Comparison of ENCODE assay signal across 20 mouse cellular contexts in the genomic region with DNA sequence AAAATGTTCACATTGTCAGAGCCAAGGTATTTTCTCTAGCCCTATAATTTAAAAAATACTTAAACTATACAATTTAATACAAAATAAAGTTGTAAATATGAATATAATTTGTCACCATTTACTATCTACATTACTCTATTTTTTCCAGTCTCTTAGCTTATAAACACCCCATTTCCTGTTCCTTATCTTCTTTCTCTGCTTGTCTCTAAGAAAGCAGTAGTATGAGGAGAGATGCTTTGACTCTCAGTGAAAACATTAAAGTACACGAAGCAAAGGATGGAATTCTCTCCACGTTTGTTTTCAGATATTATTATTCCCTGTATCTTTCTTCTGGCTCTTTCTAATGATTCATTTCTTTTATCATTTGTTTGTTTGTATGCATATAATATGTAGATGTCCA.
DNase-seq lines count a peak whose midpoint lies in the region; ATAC-seq and TF ChIP-seq lines count a peak whose summit lies in the region.
"Had no signal": no experiment of that assay in that cellular context is flagged by ENCODE, and none has a peak within 500 bp of the region (broad histone marks: within the 10 kb centered on the region; RNA-seq: fewer than 3 reads in every experiment).

No protein-coding gene starts in this region.

- H3K4me3 ChIP-seq in G1E (ENCODE audit: low read depth, low read length) = no peak overlapping the region
- no peak overlapping the region for H3K4me3 ChIP-seq in MEL (ENCODE audit: control insufficient read depth in 1 of 2, insufficient read depth in 1 of 2, low read depth in 2 of 2, low read length in 2 of 2)
- H3K4me3 ChIP-seq in intestine, postnatal 0 days (ENCODE audit: low read depth, low read length) = no peak overlapping the region

- TF ChIP-seq CTCF in G1E (IDR thresholded peaks at IDR 0.05; ENCODE audit: low read depth, low read length) (no peak), MEL (IDR thresholded peaks at IDR 0.05 in 2 of 3, conservative IDR thresholded peaks at IDR 0.05 in 1 of 3; ENCODE audit: control insufficient read depth in 1 of 3, insufficient read depth in 1 of 3, low read depth in 2 of 3, low read length in 3 of 3, poor library complexity in 1 of 3, severe bottlenecking in 1 of 3) (no peak)
- no peak for TF ChIP-seq CTCF in intestine, postnatal 0 days (IDR thresholded peaks at IDR 0.05; ENCODE audit: low read depth)

- TF ChIP-seq POLR2A in MEL (IDR thresholded peaks at IDR 0.05; ENCODE audit: control insufficient read depth in 1 of 2, insufficient read depth in 1 of 2, low read depth in 1 of 2, low read length in 2 of 2, poor library complexity in 1 of 2) = no peak

- TF ChIP-seq RAD21 in MEL (IDR thresholded peaks at IDR 0.05; ENCODE audit: low read depth, low read length) = no peak

- DNase-seq in G1E (ENCODE audit: low spot score) (no peak), MEL (ENCODE audit: low read depth, low spot score) (peak; percentile 47)
- DNase-seq: adrenal gland, adult 2 months; adrenal gland, adult 8-10 months; adrenal gland, postnatal 10 days; adrenal gland, postnatal 14 days; adrenal gland, postnatal 25 days; adrenal gland, postnatal 36 days; B cell, adult 2 months; cerebellum, adult 11 months; cerebellum, adult 11-12 months; cerebellum, adult 18-20 months; cerebellum, adult 2 months; cerebellum, adult 8-10 months had no signal

- TF ChIP-seq EP300 in MEL (IDR thresholded peaks at IDR 0.05; ENCODE audit: low read depth in 1 of 2, low read length in 2 of 2) = peak; percentile 21 to 54; a peak in 2 of 4 replicates

- H3K27me3 ChIP-seq in G1E (ENCODE audit: insufficient read depth, low read length) (no peaks in the 10 kb centered on the region), MEL (ENCODE audit: control insufficient read depth in 1 of 2, insufficient read depth in 2 of 2, low read length in 2 of 2) (no peaks in the 10 kb centered on the region)
- no peaks in the 10 kb centered on the region for H3K27me3 ChIP-seq in intestine, postnatal 0 days (replicated peaks; ENCODE audit: control insufficient read depth, insufficient read depth, low read length)
- H3K27me3 ChIP-seq: CH12.LX, Patski had no signal

- H3K4me1 ChIP-seq in G1E (ENCODE audit: insufficient read depth, low read depth, low read length) = peaks cover 26% of the 10 kb centered on the region
- peaks cover 0 to 9% of the 10 kb centered on the region in 2 experiments; a peak in 2 of 4 replicates for H3K4me1 ChIP-seq in MEL (ENCODE audit: control insufficient read depth in 1 of 2, insufficient read depth in 2 of 2, low read length in 2 of 2)
- no peaks in the 10 kb centered on the region for H3K4me1 ChIP-seq in intestine, postnatal 0 days (replicated peaks; ENCODE audit: control insufficient read depth, insufficient read depth, low read length)

- no peak overlapping the region for H3K4me2 ChIP-seq in intestine, postnatal 0 days (replicated peaks; ENCODE audit: low read depth)

- no peaks in the 10 kb centered on the region for H3K79me2 ChIP-seq in MEL (ENCODE audit: control insufficient read depth, insufficient read depth, low read length, poor library complexity)

- ATAC-seq in G1E (ENCODE audit: extremely low read depth, insufficient number of reproducible peaks, low FRiP score, poor library complexity, severe bottlenecking) = peak; percentile 60; the same call in 1 of the 2 replicates
- ATAC-seq in intestine, postnatal 0 days = no peak
- ATAC-seq in erythroid progenitor cell, adult 5-6 weeks (replicated peaks; ENCODE audit: low FRiP score, poor library complexity, severe bottlenecking) = no peak
- ATAC-seq: activated CD4-positive, CD25-positive, alpha-beta regulatory T cell, adult 4 months; CD4-positive, CD25-positive, alpha-beta regulatory T cell, adult 4 months; Patski had no signal

- 52% methylated on average over 2 of the region's 2 CpGs for WGBS in intestine, postnatal 0 days

- H3K36me3 ChIP-seq in G1E (replicated peaks) = peaks cover 14% of the 10 kb centered on the region
- H3K36me3 ChIP-seq in MEL (ENCODE audit: control insufficient read depth in 1 of 2, insufficient read depth in 2 of 2, low read length in 2 of 2) = peaks cover 0 to 3% of the 10 kb centered on the region in 2 experiments; a peak in 1 of 4 replicates
- no peaks in the 10 kb centered on the region for H3K36me3 ChIP-seq in intestine, postnatal 0 days (ENCODE audit: control insufficient read depth, insufficient read depth)

- H3K9me3 ChIP-seq in G1E (replicated peaks) = no peaks in the 10 kb centered on the region
- no peaks in the 10 kb centered on the region for H3K9me3 ChIP-seq in MEL (replicated peaks; ENCODE audit: insufficient read depth, low read length)
- H3K9me3 ChIP-seq in intestine, postnatal 0 days (ENCODE audit: control insufficient read depth) = no peaks in the 10 kb centered on the region

- no peak overlapping the region for H3K27ac ChIP-seq in MEL (ENCODE audit: control insufficient read depth, low read depth, low read length)
- H3K27ac ChIP-seq in intestine, postnatal 0 days (ENCODE audit: low read depth, low read length) = no peak overlapping the region

- H3K9ac ChIP-seq in MEL (ENCODE audit: control insufficient read depth, low read depth, low read length, poor library complexity, severe bottlenecking) = no peak overlapping the region
- no peak overlapping the region for H3K9ac ChIP-seq in intestine, postnatal 0 days (ENCODE audit: low read depth, low read length)

TF ChIP-seq in MEL, 35 proteins besides CTCF, POLR2A, EP300 and RAD21:
- TF ChIP-seq TAL1 (IDR thresholded peaks at IDR 0.05; ENCODE audit: low read length) (no peak), ELF1 (IDR thresholded peaks at IDR 0.05; ENCODE audit: low read depth, low read length) (peak; percentile 51; the same call in 1 of the 2 replicates), BHLHE40 (IDR thresholded peaks at IDR 0.05; ENCODE audit: borderline replicate concordance, low read depth, low read length) (no peak), ETS1 (IDR thresholded peaks at IDR 0.05; ENCODE audit: low read depth, low read length) (no peak; the same call in 1 of the 2 replicates), HCFC1 (IDR thresholded peaks at IDR 0.05; ENCODE audit: low read depth, low read length) (no peak), TCF12 (IDR thresholded peaks at IDR 0.05; ENCODE audit: low read depth, low read length) (no peak), ZNF384 (IDR thresholded peaks at IDR 0.05; ENCODE audit: low read depth, low read length) (no peak), UBTF (IDR thresholded peaks at IDR 0.05; ENCODE audit: borderline replicate concordance, insufficient read depth, low read depth, low read length) (no peak), TBP (IDR thresholded peaks at IDR 0.05; ENCODE audit: low read depth, low read length) (no peak), USF2 (IDR thresholded peaks at IDR 0.05; ENCODE audit: borderline replicate concordance in 1 of 2, insufficient read depth in 1 of 2, low read depth in 1 of 2, low read length in 2 of 2) (no peak), SMC3 (IDR thresholded peaks at IDR 0.05; ENCODE audit: low read depth, low read length) (0 out of 2 replicates have a peak, but pooled peaks have one; percentile 7), USF1 (IDR thresholded peaks at IDR 0.05; ENCODE audit: low read depth, low read length) (no peak), MYC (IDR thresholded peaks at IDR 0.05; ENCODE audit: low read depth, low read length) (no peak), MYB (IDR thresholded peaks at IDR 0.05; ENCODE audit: low read depth, low read length) (no peak), NRF1 (IDR thresholded peaks at IDR 0.05; ENCODE audit: insufficient read depth, low read depth, low read length, poor library complexity, severe bottlenecking) (no peak), GATA1 (IDR thresholded peaks at IDR 0.05; ENCODE audit: low read depth, low read length) (peak; percentile 78; the same call in 1 of the 2 replicates), POLR2AphosphoS5 (IDR thresholded peaks at IDR 0.05; ENCODE audit: borderline replicate concordance, low read depth, low read length) (no peak), MAFK (IDR thresholded peaks at IDR 0.05; ENCODE audit: borderline replicate concordance, low read depth, low read length) (no peak), NELFE (IDR thresholded peaks at IDR 0.05; ENCODE audit: low read depth, low read length) (no peak), MXI1 (IDR thresholded peaks at IDR 0.05; ENCODE audit: low read depth, low read length) (no peak), CHD2 (IDR thresholded peaks at IDR 0.05; ENCODE audit: low read length) (no peak), POLR2AphosphoS2 (IDR thresholded peaks at IDR 0.05; ENCODE audit: low read length) (no peak), JUND (IDR thresholded peaks at IDR 0.05; ENCODE audit: low read depth, low read length) (no peak), RCOR1 (IDR thresholded peaks at IDR 0.05; ENCODE audit: low read depth, low read length) (0 out of 2 replicates have a peak, but pooled peaks have one; percentile 23), MAZ (IDR thresholded peaks at IDR 0.05; ENCODE audit: low read depth, low read length) (no peak), E2F4 (IDR thresholded peaks at IDR 0.05; ENCODE audit: borderline replicate concordance, low read depth, low read length) (no peak), ZMIZ1 (IDR thresholded peaks at IDR 0.05; ENCODE audit: low read depth, low read length) (no peak)
